Mouse (Mus musculus): ENCODE data around the gene Crybg3. TPM values are rescaled to one million over a fixed set of nuclear protein-coding genes. Genes with fewer than 3 reads are reported as not detected.

Gene Crybg3
- polyA plus RNA-seq, 1 experiment: 4.7 TPM

GRCm38 (mm10) chr16:59487239-59487638, 113.5 kb downstream of the Crybg3 start:
- DNase-seq: peak; percentile 55
- H3K36me3 ChIP-seq (ENCODE audit: control insufficient read depth, insufficient read depth, low read length): peaks cover 2% of the 10 kb centered on the region; the same call in 1 of the 2 replicates
- H3K4me3 ChIP-seq (ENCODE audit: insufficient read depth, low read depth, low read length): no peak overlapping the region
- TF ChIP-seq POLR2A (IDR thresholded peaks at IDR 0.05; ENCODE audit: low read depth, low read length) (no peak), CTCF (conservative IDR thresholded peaks at IDR 0.05; ENCODE audit: insufficient read depth, insufficient read length, low read depth, low read length) (no peak)
- 44% methylated on average over 7 of the region's 7 CpGs for WGBS
- no peak overlapping the region for H3K27ac ChIP-seq (ENCODE audit: insufficient read depth, low read depth, low read length)
- no peaks in the 10 kb centered on the region for H3K27me3 ChIP-seq (replicated peaks; ENCODE audit: control insufficient read depth, insufficient read depth, low read length)
- H3K4me1 ChIP-seq (ENCODE audit: control insufficient read depth, insufficient read depth, low read length): peaks cover 3% of the 10 kb centered on the region; the same call in 1 of the 2 replicates

GRCm38 (mm10) chr16:59477955-59478354, 122.8 kb downstream of the Crybg3 start:
- Histone ChIP-seq H3K27ac (ENCODE audit: insufficient read depth, low read depth, low read length) (no peak overlapping the region), H3K4me1 (ENCODE audit: control insufficient read depth, insufficient read depth, low read length) (no peaks in the 10 kb centered on the region), H3K4me3 (ENCODE audit: insufficient read depth, low read depth, low read length) (no peak overlapping the region), H3K36me3 (ENCODE audit: control insufficient read depth, insufficient read depth, low read length) (peaks cover 4% of the 10 kb centered on the region), H3K27me3 (replicated peaks; ENCODE audit: control insufficient read depth, insufficient read depth, low read length) (no peaks in the 10 kb centered on the region)
- TF ChIP-seq POLR2A (IDR thresholded peaks at IDR 0.05; ENCODE audit: low read depth, low read length): no peak
- no peak for TF ChIP-seq CTCF (conservative IDR thresholded peaks at IDR 0.05; ENCODE audit: insufficient read depth, insufficient read length, low read depth, low read length)
- 84% methylated on average over 3 of the region's 3 CpGs for WGBS
- no peak for DNase-seq

GRCm38 (mm10) chr16:59474788-59475187, 126.0 kb downstream of the Crybg3 start:
- no peaks in the 10 kb centered on the region for H3K27me3 ChIP-seq (replicated peaks; ENCODE audit: control insufficient read depth, insufficient read depth, low read length)
- H3K36me3 ChIP-seq (ENCODE audit: control insufficient read depth, insufficient read depth, low read length): no peaks in the 10 kb centered on the region
- H3K27ac ChIP-seq (ENCODE audit: insufficient read depth, low read depth, low read length): no peak overlapping the region
- peak; percentile 81 for TF ChIP-seq CTCF (conservative IDR thresholded peaks at IDR 0.05; ENCODE audit: insufficient read depth, insufficient read length, low read depth, low read length)
- no peak for TF ChIP-seq POLR2A (IDR thresholded peaks at IDR 0.05; ENCODE audit: low read depth, low read length)
- peaks cover 4% of the 10 kb centered on the region; the same call in 1 of the 2 replicates for H3K4me1 ChIP-seq (ENCODE audit: control insufficient read depth, insufficient read depth, low read length)
- H3K4me3 ChIP-seq (ENCODE audit: insufficient read depth, low read depth, low read length): no peak overlapping the region
- DNase-seq: peak; percentile 75
- WGBS: 28% methylated on average over 1 of the region's 1 CpGs

GRCm38 (mm10) chr16:59472546-59472945, 128.2 kb downstream of the Crybg3 start:
- TF ChIP-seq POLR2A (IDR thresholded peaks at IDR 0.05; ENCODE audit: low read depth, low read length): no peak
- no peak for TF ChIP-seq CTCF (conservative IDR thresholded peaks at IDR 0.05; ENCODE audit: insufficient read depth, insufficient read length, low read depth, low read length)
- WGBS: 33% methylated on average over 6 of the region's 6 CpGs
- Histone ChIP-seq H3K4me1 (ENCODE audit: control insufficient read depth, insufficient read depth, low read length) (peaks cover 4% of the 10 kb centered on the region; the same call in 1 of the 2 replicates), H3K4me3 (ENCODE audit: insufficient read depth, low read depth, low read length) (no peak overlapping the region), H3K27ac (ENCODE audit: insufficient read depth, low read depth, low read length) (no peak overlapping the region), H3K36me3 (ENCODE audit: control insufficient read depth, insufficient read depth, low read length) (no peaks in the 10 kb centered on the region), H3K27me3 (replicated peaks; ENCODE audit: control insufficient read depth, insufficient read depth, low read length) (no peaks in the 10 kb centered on the region)
- DNase-seq: no peak

GRCm38 (mm10) chr16:59471637-59472278, 129.0 kb downstream of the Crybg3 start, which contains the start of gene Riox2:
Gene Riox2, plus strand, starts transcription at chr16:59471775.
- 1% methylated on average over 56 of the region's 56 CpGs for WGBS
- Histone ChIP-seq H3K4me1 (ENCODE audit: control insufficient read depth, insufficient read depth, low read length) (peaks cover 4% of the 10 kb centered on the region; the same call in 1 of the 2 replicates), H3K36me3 (ENCODE audit: control insufficient read depth, insufficient read depth, low read length) (no peaks in the 10 kb centered on the region), H3K27me3 (replicated peaks; ENCODE audit: control insufficient read depth, insufficient read depth, low read length) (no peaks in the 10 kb centered on the region), H3K27ac (ENCODE audit: insufficient read depth, low read depth, low read length) (peak within 1 kb of the TSS; percentile 17), H3K4me3 (ENCODE audit: insufficient read depth, low read depth, low read length) (peak within 1 kb of the TSS; percentile 73)
- DNase-seq: peak; percentile 88
- no peak for TF ChIP-seq CTCF (conservative IDR thresholded peaks at IDR 0.05; ENCODE audit: insufficient read depth, insufficient read length, low read depth, low read length)
- TF ChIP-seq POLR2A (IDR thresholded peaks at IDR 0.05; ENCODE audit: low read depth, low read length): no peak

GRCm38 (mm10) chr16:59469846-59470245, 130.9 kb downstream of the Crybg3 start:
- H3K27ac ChIP-seq (ENCODE audit: insufficient read depth, low read depth, low read length): no peak overlapping the region
- no peaks in the 10 kb centered on the region for H3K27me3 ChIP-seq (replicated peaks; ENCODE audit: control insufficient read depth, insufficient read depth, low read length)
- H3K4me1 ChIP-seq (ENCODE audit: control insufficient read depth, insufficient read depth, low read length): peaks cover 4% of the 10 kb centered on the region; the same call in 1 of the 2 replicates
- no peak overlapping the region for H3K4me3 ChIP-seq (ENCODE audit: insufficient read depth, low read depth, low read length)
- no peaks in the 10 kb centered on the region for H3K36me3 ChIP-seq (ENCODE audit: control insufficient read depth, insufficient read depth, low read length)
- TF ChIP-seq CTCF (conservative IDR thresholded peaks at IDR 0.05; ENCODE audit: insufficient read depth, insufficient read length, low read depth, low read length) (no peak), POLR2A (IDR thresholded peaks at IDR 0.05; ENCODE audit: low read depth, low read length) (no peak)
- 93% methylated on average over 1 of the region's 1 CpGs for WGBS
- no peak for DNase-seq

- Histone ChIP-seq H3K4me3 (ENCODE audit: insufficient read depth, low read depth, low read length) (no peak overlapping the region), H3K4me1 (ENCODE audit: control insufficient read depth, insufficient read depth, low read length) (no peaks in the 10 kb centered on the region), H3K27me3 (replicated peaks; ENCODE audit: control insufficient read depth, insufficient read depth, low read length) (no peaks in the 10 kb centered on the region), H3K36me3 (ENCODE audit: control insufficient read depth, insufficient read depth, low read length) (no peaks in the 10 kb centered on the region), H3K27ac (ENCODE audit: insufficient read depth, low read depth, low read length) (no peak overlapping the region)
- DNase-seq: no peak
- 92% methylated on average over 6 of the region's 6 CpGs for WGBS
- TF ChIP-seq POLR2A (IDR thresholded peaks at IDR 0.05; ENCODE audit: low read depth, low read length) (no peak), CTCF (conservative IDR thresholded peaks at IDR 0.05; ENCODE audit: insufficient read depth, insufficient read length, low read depth, low read length) (no peak)
These were observed 136.8 kb downstream of the Crybg3 start for GRCm38 (mm10) chr16:59463973-59464372.

Data from kidney, adult 2 months (tissue).